Mouse (Mus musculus) cortical plate, adult 2 months (tissue): ENCODE results near the gene Adad2.

Source experiments
- CTCF ChIP-seq: fragments of 200-500 bp; IDR thresholded peaks from 2 replicates; pipeline ENCODE4 v1.5.1; 2011; ENCODE audit warnings: mild to moderate bottlenecking, control low read depth, low read length; ENCODE audit not compliant: insufficient read depth; ENCODE audit errors: extremely low read depth
- POLR2A ChIP-seq: fragments of 200-500 bp; IDR thresholded peaks from 2 replicates; pipeline ENCODE4 v1.6.1; 2011; ENCODE audit warnings: mild to moderate bottlenecking, low read length, control low read depth; ENCODE audit not compliant: insufficient read depth; ENCODE audit errors: extremely low read depth

- no peak for TF ChIP-seq CTCF
- no peak for TF ChIP-seq POLR2A
Measured at GRCm38 (mm10) chr8:119623061-119623460, 10.5 kb downstream of the Adad2 start.
